Mouse (Mus musculus) midbrain, postnatal 0 days (tissue): ENCODE measurements around the gene Cblb. TPM values are rescaled to one million over a fixed set of nuclear protein-coding genes. Genes with fewer than 3 reads are reported as not detected.

Experiments
- ATAC-seq: fragments of 200-750 bp; cut with Nextera tagmentation; 2 replicates; pipeline ENCODE4 v1.8.0; 2017; ENCODE audit warnings: moderate number of reproducible peaks, mild to moderate bottlenecking, moderate TSS enrichment, moderate library complexity; ENCODE audit not compliant: low FRiP score
- DNase-seq: peaks from one replicate; pipeline ENCODE4 v3.0.0-alpha.2; 2015; ENCODE audit warnings: low spot score
- H3K27ac ChIP-seq: fragments of 300-500 bp; sonication (generic); 2 replicates; pipeline ENCODE4 v1.5.1; 2014; ENCODE audit warnings: low read depth, mild to moderate bottlenecking, low read length, mixed read lengths
- H3K27me3 ChIP-seq: fragments of 300-500 bp; sonication (generic); 2 replicates; pipeline ENCODE4 v1.6.1; 2014; ENCODE audit warnings: low read length, control low read depth, mixed read lengths; ENCODE audit not compliant: insufficient read depth
- H3K36me3 ChIP-seq: fragments of 300-500 bp; sonication (generic); 2 replicates; pipeline ENCODE4 v1.6.1; 2014; ENCODE audit warnings: low read length, control low read depth, mixed read lengths; ENCODE audit not compliant: insufficient read depth
- H3K4me1 ChIP-seq: fragments of 300-500 bp; sonication (generic); 2 replicates; pipeline ENCODE4 v1.6.1; 2014; ENCODE audit warnings: mild to moderate bottlenecking, control low read depth, antibody characterized with exemption, low read length, mixed read lengths; ENCODE audit not compliant: insufficient read depth
- H3K4me2 ChIP-seq: fragments of 300-500 bp; sonication (generic); 2 replicates; pipeline ENCODE4 v1.6.1; 2014; ENCODE audit warnings: low read depth, mild to moderate bottlenecking, low read length, mixed read lengths; ENCODE audit not compliant: poor library complexity, severe bottlenecking
- H3K4me3 ChIP-seq: fragments of 300-500 bp; sonication (generic); 2 replicates; pipeline ENCODE4 v1.5.1; 2014; ENCODE audit warnings: low read depth, mild to moderate bottlenecking, low read length, moderate library complexity
- H3K9ac ChIP-seq: fragments of 300-500 bp; sonication (generic); replicated peaks from 2 replicates; pipeline ENCODE4 v1.6.1; 2014; ENCODE audit warnings: mild to moderate bottlenecking, low read length, moderate library complexity, mixed read lengths; ENCODE audit not compliant: poor library complexity, severe bottlenecking
- H3K9me3 ChIP-seq: fragments of 300-500 bp; sonication (generic); 2 replicates; pipeline ENCODE4 v1.6.1; 2016; ENCODE audit warnings: low read length, control low read depth
- CTCF ChIP-seq: IDR thresholded peaks from 2 replicates; pipeline ENCODE4 v1.5.1; 2016; ENCODE audit warnings: antibody characterized with exemption, mild to moderate bottlenecking
- WGBS: fragments of 180-500 bp; shearing (Covaris S2); extraction: QIAGEN DNeasy Blood & Tissue Kit; methylation state at CpG from one replicate; pipeline ENCODE4 v1.1.7; 2014; 5-methylcytosine and 5-hydroxymethylcytosine counted together
- polyA plus RNA-seq: library from polyadenylated mRNA; unstranded; fragments of >200 nt; fragmentation: Nextera tagmentation; extraction: Ambion mirVana; gene quantifications from 2 replicates; pipeline ENCODE4 v1.2.1, GENCODE M21; 2015
- total RNA-seq: library from RNA; depleted of rRNA; stranded (reverse); fragments of >200 nt; gene quantifications from 2 replicates; pipeline ENCODE4 v1.2.3, GENCODE M21; 2014

Cblb gene
- total and polyA plus RNA-seq, 2 experiments from 2014 or later: 4.5 to 12.0 TPM

GRCm38 (mm10) chr16:52114473-52114872, 83.4 kb downstream of the Cblb start:
- 36% methylated on average over 4 of the region's 4 CpGs for WGBS
- Histone ChIP-seq H3K4me1 (0 out of 2 replicates have a peak, but pooled peaks cover 4% of the 10 kb centered on the region), H3K4me3 (no peak overlapping the region), H3K4me2 (no peak overlapping the region), H3K9ac (no peak overlapping the region), H3K27ac (no peak overlapping the region), H3K36me3 (no peaks in the 10 kb centered on the region), H3K9me3 (no peaks in the 10 kb centered on the region), H3K27me3 (no peaks in the 10 kb centered on the region)
- TF ChIP-seq CTCF: no peak
- ATAC-seq (no peak), DNase-seq (peak; percentile 31)

GRCm38 (mm10) chr16:52119003-52119402, 88.0 kb downstream of the Cblb start:
- Histone ChIP-seq H3K27ac (no peak overlapping the region), H3K4me2 (no peak overlapping the region), H3K9ac (no peak overlapping the region), H3K4me1 (0 out of 2 replicates have a peak, but pooled peaks cover 4% of the 10 kb centered on the region), H3K27me3 (no peaks in the 10 kb centered on the region), H3K36me3 (no peaks in the 10 kb centered on the region), H3K9me3 (no peaks in the 10 kb centered on the region), H3K4me3 (no peak overlapping the region)
- 67% methylated on average over 4 of the region's 4 CpGs for WGBS
- no peak for TF ChIP-seq CTCF
- ATAC-seq: no peak
- DNase-seq: no peak

- Histone ChIP-seq H3K27ac (no peak overlapping the region), H3K9me3 (no peaks in the 10 kb centered on the region), H3K4me2 (no peak overlapping the region), H3K27me3 (no peaks in the 10 kb centered on the region), H3K36me3 (no peaks in the 10 kb centered on the region), H3K4me3 (no peak overlapping the region), H3K9ac (no peak overlapping the region), H3K4me1 (no peaks in the 10 kb centered on the region)
- DNase-seq (no peak), ATAC-seq (no peak)
- TF ChIP-seq CTCF: no peak
Observed at GRCm38 (mm10) chr16:52124974-52125373, 93.9 kb downstream of the Cblb start.

GRCm38 (mm10) chr16:52125896-52126295, 94.9 kb downstream of the Cblb start:
- Histone ChIP-seq H3K9ac (no peak overlapping the region), H3K4me3 (no peak overlapping the region), H3K36me3 (no peaks in the 10 kb centered on the region), H3K27me3 (no peaks in the 10 kb centered on the region), H3K4me1 (no peaks in the 10 kb centered on the region), H3K4me2 (no peak overlapping the region), H3K9me3 (no peaks in the 10 kb centered on the region), H3K27ac (no peak overlapping the region)
- no peak for TF ChIP-seq CTCF
- DNase-seq (no peak), ATAC-seq (no peak)
- 86% methylated on average over 4 of the region's 4 CpGs for WGBS

GRCm38 (mm10) chr16:52129357-52129905, 98.4 kb downstream of the Cblb start:
- H3K27me3 ChIP-seq: no peaks in the 10 kb centered on the region
- H3K9ac ChIP-seq: no peak overlapping the region
- H3K4me3 ChIP-seq: no peak overlapping the region
- TF ChIP-seq CTCF: no peak
- DNase-seq (no peak), ATAC-seq (no peak)
- 93% methylated on average over 5 of the region's 5 CpGs for WGBS
- no peak overlapping the region for H3K4me2 ChIP-seq
- no peaks in the 10 kb centered on the region for H3K9me3 ChIP-seq
- H3K27ac ChIP-seq: no peak overlapping the region
- no peaks in the 10 kb centered on the region for H3K36me3 ChIP-seq
- no peaks in the 10 kb centered on the region for H3K4me1 ChIP-seq

- no peaks in the 10 kb centered on the region for H3K27me3 ChIP-seq
- no peak for TF ChIP-seq CTCF
- ATAC-seq: no peak
Observed at GRCm38 (mm10) chr16:52132808-52133490, 101.9 kb downstream of the Cblb start.

More at GRCm38 (mm10) chr16:52132808-52133490, 101.9 kb downstream of the Cblb start:
- H3K27ac ChIP-seq: no peak overlapping the region
- H3K4me3 ChIP-seq: no peak overlapping the region
- H3K4me1 ChIP-seq: no peaks in the 10 kb centered on the region
- H3K9ac ChIP-seq: no peak overlapping the region
- no peak for DNase-seq
- 91% methylated on average over 11 of the region's 11 CpGs for WGBS
- H3K36me3 ChIP-seq: 0 out of 2 replicates have a peak, but pooled peaks cover 2% of the 10 kb centered on the region
- no peak overlapping the region for H3K4me2 ChIP-seq
- H3K9me3 ChIP-seq: no peaks in the 10 kb centered on the region
